Mouse (Mus musculus): Measurements from ENCODE around the gene Hist1h1a. TPM values are rescaled to one million over a fixed set of nuclear protein-coding genes. Genes with fewer than 3 reads are reported as not detected.
"Not testable (repeated sequence)": the region's sequence is repeated elsewhere in the genome, so short reads cannot be mapped to it uniquely, and the experiment has no call there.

Gene Hist1h1a
- total and polyA plus RNA-seq, 3 experiments: 0.90 to 1,895 (median 351) TPM

- peaks cover 44% of the 10 kb centered on the region for H3K4me1 ChIP-seq (ENCODE audit: insufficient read depth, low read depth, low read length)
- DNase-seq (ENCODE audit: low spot score): peak; percentile 52
Observed at GRCm38 (mm10) chr13:23746201-23747080, 17.0 kb upstream of the Hist1h1a start, which contains the start of gene Hist1h2bb. Gene Hist1h2bb, plus strand, starts transcription at chr13:23746734.

GRCm38 (mm10) chr13:23747081-23747891 is 16.2 kb upstream of the Hist1h1a start:
- ATAC-seq (ENCODE audit: extremely low read depth, insufficient number of reproducible peaks, low FRiP score, poor library complexity, severe bottlenecking) (no peak), DNase-seq (ENCODE audit: low spot score) (no peak)
- peak overlapping the region; percentile 46; the same call in 1 of the 2 replicates for H3K4me3 ChIP-seq (ENCODE audit: low read depth, low read length)
- no peaks in the 10 kb centered on the region for H3K9me3 ChIP-seq (replicated peaks)
- H3K27me3 ChIP-seq (ENCODE audit: insufficient read depth, low read length): no peaks in the 10 kb centered on the region
- H3K36me3 ChIP-seq (replicated peaks): no peaks in the 10 kb centered on the region
- TF ChIP-seq CTCF (IDR thresholded peaks at IDR 0.05; ENCODE audit: low read depth, low read length): no peak
- peak; percentile 93; the same call in 1 of the 2 replicates for TF ChIP-seq POLR2AphosphoS5 (IDR thresholded peaks at IDR 0.05; ENCODE audit: insufficient replicate concordance, low read depth, low read length)
- H3K4me1 ChIP-seq (ENCODE audit: insufficient read depth, low read depth, low read length): peaks cover 37% of the 10 kb centered on the region

More at GRCm38 (mm10) chr13:23746201-23747080, 17.0 kb upstream of the Hist1h1a start, which contains the start of gene Hist1h2bb:
- ATAC-seq (ENCODE audit: extremely low read depth, insufficient number of reproducible peaks, low FRiP score, poor library complexity, severe bottlenecking): peak; percentile 71
- H3K27me3 ChIP-seq (ENCODE audit: insufficient read depth, low read length); H3K9me3 ChIP-seq (replicated peaks); H3K36me3 ChIP-seq (replicated peaks): not testable (repeated sequence)
- peak; percentile 94 for TF ChIP-seq POLR2AphosphoS5 (IDR thresholded peaks at IDR 0.05; ENCODE audit: insufficient replicate concordance, low read depth, low read length)
- H3K4me3 ChIP-seq (ENCODE audit: low read depth, low read length): peak within 1 kb of the TSS; percentile 71

- Histone ChIP-seq H3K9me3 (replicated peaks) (no peaks in the 10 kb centered on the region), H3K4me1 (ENCODE audit: insufficient read depth, low read depth, low read length) (peaks cover 39% of the 10 kb centered on the region), H3K36me3 (replicated peaks) (no peaks in the 10 kb centered on the region), H3K4me3 (ENCODE audit: low read depth, low read length) (no peak overlapping the region; the same call in 1 of the 2 replicates), H3K27me3 (ENCODE audit: insufficient read depth, low read length) (no peaks in the 10 kb centered on the region)
- no peak for DNase-seq (ENCODE audit: low spot score)
- ATAC-seq (ENCODE audit: extremely low read depth, insufficient number of reproducible peaks, low FRiP score, poor library complexity, severe bottlenecking): no peak
- TF ChIP-seq CTCF (IDR thresholded peaks at IDR 0.05; ENCODE audit: low read depth, low read length) (no peak), TAL1 (conservative IDR thresholded peaks at IDR 0.05; ENCODE audit: low read depth, low read length) (no peak), POLR2AphosphoS5 (IDR thresholded peaks at IDR 0.05; ENCODE audit: insufficient replicate concordance, low read depth, low read length) (0 out of 2 replicates have a peak, but pooled peaks have one; percentile 16), GATA1 (IDR thresholded peaks at IDR 0.05; ENCODE audit: borderline replicate concordance, low read length) (no peak), GATA2 (IDR thresholded peaks at IDR 0.05; ENCODE audit: borderline replicate concordance, low read depth, low read length) (no peak)
Observed at GRCm38 (mm10) chr13:23747892-23748288, 15.6 kb upstream of the Hist1h1a start.

GRCm38 (mm10) chr13:23749563-23750121 is 13.8 kb upstream of the Hist1h1a start:
- Histone ChIP-seq H3K27me3 (ENCODE audit: insufficient read depth, low read length) (no peaks in the 10 kb centered on the region), H3K36me3 (replicated peaks) (no peaks in the 10 kb centered on the region), H3K9me3 (replicated peaks) (no peaks in the 10 kb centered on the region), H3K4me3 (ENCODE audit: low read depth, low read length) (no peak overlapping the region), H3K4me1 (ENCODE audit: insufficient read depth, low read depth, low read length) (peaks cover 29% of the 10 kb centered on the region)
- TF ChIP-seq GATA2 (IDR thresholded peaks at IDR 0.05; ENCODE audit: borderline replicate concordance, low read depth, low read length): no peak
- no peak for TF ChIP-seq POLR2AphosphoS5 (IDR thresholded peaks at IDR 0.05; ENCODE audit: insufficient replicate concordance, low read depth, low read length)
- no peak for TF ChIP-seq CTCF (IDR thresholded peaks at IDR 0.05; ENCODE audit: low read depth, low read length)
- no peak for TF ChIP-seq TAL1 (conservative IDR thresholded peaks at IDR 0.05; ENCODE audit: low read depth, low read length)
- no peak for TF ChIP-seq GATA1 (IDR thresholded peaks at IDR 0.05; ENCODE audit: borderline replicate concordance, low read length)
- DNase-seq (ENCODE audit: low spot score): no peak
- ATAC-seq (ENCODE audit: extremely low read depth, insufficient number of reproducible peaks, low FRiP score, poor library complexity, severe bottlenecking): no peak

- ATAC-seq (ENCODE audit: extremely low read depth, insufficient number of reproducible peaks, low FRiP score, poor library complexity, severe bottlenecking): peak; percentile 12; the same call in 1 of the 2 replicates
- H3K27me3 ChIP-seq (ENCODE audit: insufficient read depth, low read length); H3K9me3 ChIP-seq (replicated peaks); H3K36me3 ChIP-seq (replicated peaks); DNase-seq (ENCODE audit: low spot score): not testable (repeated sequence)
- H3K4me1 ChIP-seq (ENCODE audit: insufficient read depth, low read depth, low read length): peaks cover 34% of the 10 kb centered on the region
- H3K4me3 ChIP-seq (ENCODE audit: low read depth, low read length): peak within 1 kb of the TSS; percentile 63; the same call in 1 of the 2 replicates
- TF ChIP-seq POLR2AphosphoS5 (IDR thresholded peaks at IDR 0.05; ENCODE audit: insufficient replicate concordance, low read depth, low read length): peak; percentile 97; the same call in 1 of the 2 replicates
Observed at GRCm38 (mm10) chr13:23750839-23751477, 12.5 kb upstream of the Hist1h1a start, which contains the start of gene Hist1h2ab. Gene Hist1h2ab, plus strand, starts transcription at chr13:23751126.
